Mouse (Mus musculus): ENCODE results near the gene Zfp1.

Gene Zfp1

DNA sequence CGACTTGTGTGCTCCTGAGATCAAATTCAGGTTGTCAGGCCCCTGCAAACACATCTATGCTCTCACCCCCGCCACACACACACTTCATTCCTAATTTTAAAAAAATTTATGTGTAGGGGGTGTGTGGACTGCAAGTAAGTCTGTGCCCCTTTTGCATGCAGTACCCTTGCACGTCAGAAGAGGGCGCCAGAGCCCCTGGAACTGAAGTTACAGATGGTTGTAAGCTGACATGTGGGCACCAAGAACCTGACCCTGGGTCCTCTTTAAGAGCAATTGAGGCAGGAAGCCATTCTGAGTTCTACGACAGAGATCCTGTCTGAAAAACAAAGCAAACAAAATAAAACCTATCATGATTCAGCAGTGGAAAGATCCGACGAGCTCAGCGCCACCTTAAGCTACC, 33.0 kb downstream of the Zfp1 start:
- DNase-seq (ENCODE audit: low spot score in 2 of 2), result peak; percentile 7 to 29

DNA sequence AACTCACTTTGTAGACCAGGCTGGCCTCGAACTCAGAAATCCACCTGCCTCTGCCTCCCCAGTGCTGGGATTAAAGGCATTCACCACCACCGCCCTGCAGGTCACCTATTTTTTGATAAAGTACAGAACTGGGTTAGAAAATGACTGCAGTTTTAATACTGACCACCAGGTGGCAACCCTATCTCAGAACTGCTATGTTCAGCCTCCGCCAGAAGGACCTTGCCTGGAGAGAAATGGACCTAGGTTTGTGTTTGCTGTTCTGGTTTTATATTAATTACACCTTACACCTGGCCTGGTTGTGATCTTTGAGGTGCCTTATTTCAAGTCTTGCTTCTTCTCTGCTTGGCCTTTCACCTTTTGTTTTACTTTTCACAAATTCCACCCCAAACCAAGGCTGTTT, 34.9 kb downstream of the Zfp1 start:
- DNase-seq (ENCODE audit: low spot score in 2 of 2), result peak; percentile 29 to 53

GRCm38 (mm10) chr8:111678848-111679247, 35.6 kb downstream of the Zfp1 start:
- DNase-seq (ENCODE audit: low spot score in 2 of 2), result no peak

- DNase-seq (ENCODE audit: low spot score in 2 of 2), result no peak
These were observed 37.3 kb downstream of the Zfp1 start for GRCm38 (mm10) chr8:111680423-111681028.

DNA sequence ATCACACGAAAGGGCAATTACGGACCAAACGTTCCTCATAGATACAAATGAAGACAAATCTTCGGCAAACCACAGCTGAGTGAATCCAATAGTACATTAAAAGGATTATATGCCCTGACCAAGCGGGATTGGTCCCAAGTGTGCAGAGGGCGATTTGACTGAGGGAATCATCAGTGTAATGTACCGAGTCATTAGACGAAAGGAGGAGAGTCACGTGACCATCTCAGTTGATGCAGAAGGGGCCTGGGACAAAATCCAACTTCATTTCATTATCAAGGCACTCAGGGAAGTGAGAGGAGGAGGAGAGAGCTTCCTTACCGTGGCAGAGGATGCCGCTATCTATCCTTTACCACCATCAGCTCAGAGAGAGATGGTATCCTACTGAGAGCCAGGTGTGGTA, 38.0 kb downstream of the Zfp1 start:
- no peak for DNase-seq (ENCODE audit: low spot score in 2 of 2)

GRCm38 (mm10) chr8:111682521-111682920, 39.3 kb downstream of the Zfp1 start:
- DNase-seq (ENCODE audit: low spot score in 2 of 2), result no peak

- DNase-seq (ENCODE audit: low spot score in 2 of 2), result no peak
These were observed 43.7 kb downstream of the Zfp1 start for GRCm38 (mm10) chr8:111686881-111687280.

GRCm38 (mm10) chr8:111690960-111691445, 47.8 kb downstream of the Zfp1 start, which contains the start of gene Ctrb1:
TSS of gene Ctrb1 (minus strand) at chr8:111691010.
- no peak for DNase-seq (ENCODE audit: low spot score in 2 of 2)

DNA sequence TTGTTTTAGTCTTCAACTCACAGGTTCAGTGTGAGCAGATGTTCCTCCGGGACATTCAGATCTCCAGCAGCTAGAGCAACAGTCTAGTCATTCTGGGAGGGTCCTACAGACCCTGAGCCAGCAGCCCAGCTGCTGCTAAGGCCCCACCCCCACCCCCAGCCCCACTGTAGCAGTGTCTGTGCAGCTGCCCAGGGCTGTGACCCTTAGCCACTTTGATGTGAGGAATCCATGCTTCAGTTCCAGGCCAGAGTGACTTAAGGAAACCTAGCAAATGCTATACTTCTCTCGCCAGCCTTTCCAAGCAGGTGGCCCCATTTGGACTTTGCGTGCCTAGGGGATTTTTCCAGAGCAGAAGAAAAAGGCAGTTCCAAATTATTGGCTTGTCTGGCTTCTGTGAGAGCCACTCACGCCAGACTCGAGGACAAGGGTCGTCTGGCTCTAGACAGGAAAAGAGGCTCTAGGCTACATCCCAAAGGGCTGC, 50.1 kb downstream of the Zfp1 start:
- DNase-seq (ENCODE audit: low spot score in 2 of 2), result no peak

GRCm38 (mm10) chr8:111695441-111695840, 52.2 kb downstream of the Zfp1 start:
- DNase-seq (ENCODE audit: low spot score in 2 of 2), result no peak

DNA sequence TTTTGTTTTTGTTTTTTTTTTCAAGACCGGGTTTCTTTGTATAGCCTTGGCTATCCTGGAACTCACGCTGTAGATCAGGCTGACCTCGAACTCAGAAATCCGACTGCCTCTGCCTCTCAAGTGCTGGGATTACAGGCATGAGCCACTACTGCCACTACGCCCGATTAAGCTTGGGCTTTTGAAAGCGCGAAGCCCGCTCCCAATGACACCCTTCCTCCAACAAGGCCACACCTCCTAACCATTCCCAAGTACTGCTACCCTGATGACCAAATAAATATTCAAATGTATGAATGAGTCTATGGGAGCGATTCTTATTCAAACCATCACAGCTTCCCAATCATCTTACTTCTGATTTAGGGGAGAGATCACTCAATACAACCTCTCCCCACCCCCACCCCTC, 54.5 kb downstream of the Zfp1 start:
- no peak for DNase-seq (ENCODE audit: low spot score in 2 of 2)

DNA sequence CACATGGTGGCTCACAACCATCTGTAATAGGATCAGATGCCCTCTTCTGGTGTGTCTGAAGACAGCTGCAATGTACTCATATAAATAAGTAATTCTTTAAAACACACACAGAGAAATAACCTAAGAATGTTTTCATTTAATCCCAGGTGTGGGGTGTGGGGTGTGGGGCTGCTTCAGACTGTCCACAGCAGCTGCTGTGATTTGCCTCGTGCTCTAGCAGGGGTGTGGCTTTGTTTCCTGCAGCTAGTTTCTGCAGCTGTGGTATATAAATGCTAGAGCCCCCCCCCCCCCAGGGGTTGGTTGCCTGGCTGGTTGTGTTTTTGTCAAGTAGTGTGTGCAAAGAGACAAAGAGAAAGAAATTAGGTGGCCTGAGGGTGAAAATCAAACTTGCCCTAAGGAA, 55.8 kb downstream of the Zfp1 start:
- DNase-seq (ENCODE audit: low spot score in 2 of 2), result no peak

- DNase-seq (ENCODE audit: low spot score in 2 of 2), result no peak
These were observed 57.0 kb downstream of the Zfp1 start for GRCm38 (mm10) chr8:111700201-111700600.

DNA sequence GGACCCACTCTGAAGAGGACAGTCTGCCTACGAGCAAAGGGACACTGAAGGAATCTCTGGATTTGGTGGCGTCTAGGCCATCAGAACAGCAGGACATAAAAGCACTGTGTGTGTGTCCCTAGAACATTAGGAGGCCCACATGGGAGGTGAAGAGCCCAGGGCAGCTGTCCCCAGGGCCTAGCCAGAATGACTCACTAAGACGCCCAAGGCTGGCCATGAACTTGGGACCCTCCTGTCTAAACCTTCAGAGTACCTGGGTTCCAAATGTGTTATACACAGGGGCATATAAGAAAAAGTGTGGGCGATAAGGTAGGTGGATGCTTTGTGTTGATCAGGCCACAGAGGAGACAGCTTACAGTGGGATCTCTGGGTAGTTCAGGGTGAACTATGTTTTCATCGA, 57.5 kb downstream of the Zfp1 start:
- DNase-seq (ENCODE audit: low spot score in 2 of 2), result no peak

DNA sequence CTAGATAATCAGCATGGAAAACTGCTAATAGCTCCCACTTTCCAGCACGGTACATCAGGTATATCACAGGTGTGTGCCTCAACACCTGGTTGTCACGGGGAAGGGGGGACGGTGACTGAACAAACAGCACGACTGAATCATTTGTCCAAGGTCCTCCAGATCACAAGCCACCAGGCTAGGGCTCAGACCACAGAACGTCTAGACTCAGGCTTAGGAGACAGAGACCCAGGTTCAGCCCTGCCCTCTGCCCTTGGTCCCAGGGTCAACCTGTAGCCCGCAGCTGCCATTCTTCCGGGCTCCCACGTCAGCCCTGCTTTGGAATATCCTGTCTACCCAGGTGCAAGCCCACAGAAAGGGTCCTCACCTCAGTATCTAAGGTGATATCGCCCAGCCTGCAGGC, 58.2 kb downstream of the Zfp1 start:
- no peak for DNase-seq (ENCODE audit: low spot score in 2 of 2)

DNA sequence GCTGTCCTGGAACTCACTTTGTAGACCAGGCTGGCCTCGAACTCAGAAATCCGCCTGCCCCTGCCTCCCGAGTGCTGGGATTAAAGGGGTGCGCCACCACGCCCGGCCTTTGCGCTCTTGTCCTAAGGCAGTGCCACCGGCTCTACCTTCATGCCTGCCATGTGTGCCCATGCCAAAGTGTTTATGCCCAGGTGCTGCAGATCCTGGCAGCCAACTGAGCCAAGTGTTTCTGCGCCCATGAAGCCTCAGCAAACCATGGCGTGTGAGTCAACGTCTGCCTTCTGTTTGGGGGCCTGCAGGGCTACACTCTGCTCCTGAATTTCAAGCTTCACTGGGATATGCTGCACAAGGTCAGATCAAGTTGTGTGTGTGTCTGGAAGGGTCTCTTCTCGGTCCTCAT, 61.4 kb downstream of the Zfp1 start:
- no peak for DNase-seq (ENCODE audit: low spot score in 2 of 2)

DNA sequence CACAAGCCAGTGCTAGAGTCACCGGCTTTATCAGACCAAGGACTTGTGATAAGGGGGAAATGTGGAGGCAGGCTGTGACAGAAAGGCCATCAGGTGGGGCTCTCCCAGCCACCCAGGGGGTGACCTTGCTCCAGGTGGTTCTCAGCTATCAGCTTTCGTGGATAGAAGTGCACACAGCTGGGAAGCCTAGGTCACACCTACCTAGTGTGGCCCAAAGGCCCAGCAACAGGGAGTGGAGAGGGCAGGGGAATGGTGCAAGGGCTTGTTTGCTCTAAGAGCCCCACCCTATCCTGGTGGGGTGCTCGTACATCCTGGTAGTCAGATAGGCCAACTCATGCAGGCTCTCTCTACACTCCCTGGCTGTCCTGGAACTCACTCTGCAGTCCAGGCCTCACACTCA, 62.0 kb downstream of the Zfp1 start:
- no peak for DNase-seq (ENCODE audit: low spot score in 2 of 2)

- no peak for DNase-seq (ENCODE audit: low spot score in 2 of 2)
These were observed 62.5 kb downstream of the Zfp1 start for GRCm38 (mm10) chr8:111705699-111706098.

DNA sequence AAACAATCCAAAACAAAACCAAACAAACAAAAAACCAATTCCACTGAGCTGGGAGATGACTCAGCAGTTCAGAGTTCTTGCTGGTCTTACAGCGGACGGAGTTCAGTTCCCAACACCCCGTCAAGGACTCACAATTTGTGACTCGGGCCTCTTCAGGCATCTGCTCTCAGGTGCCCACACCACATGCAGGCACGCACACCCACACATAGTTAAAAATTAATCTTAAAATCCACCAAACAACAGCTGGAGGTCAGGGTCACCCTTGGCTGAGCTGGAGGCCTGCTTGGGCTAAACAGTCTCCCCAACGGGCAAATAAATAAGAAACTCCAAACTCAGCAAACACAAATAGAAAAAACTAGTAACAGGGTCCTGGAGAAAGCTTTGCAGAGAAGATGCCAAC, 65.1 kb downstream of the Zfp1 start:
- DNase-seq (ENCODE audit: low spot score in 2 of 2), result no peak

GRCm38 (mm10) chr8:111709223-111709622, 66.0 kb downstream of the Zfp1 start:
- no peak for DNase-seq (ENCODE audit: low spot score in 2 of 2)

- no peak for DNase-seq (ENCODE audit: low spot score in 2 of 2)
These were observed 67.7 kb downstream of the Zfp1 start for GRCm38 (mm10) chr8:111710777-111711485.

GRCm38 (mm10) chr8:111712135-111712534, 68.9 kb downstream of the Zfp1 start:
- DNase-seq (ENCODE audit: low spot score in 2 of 2), result no peak

GRCm38 (mm10) chr8:111712588-111712987, 69.4 kb downstream of the Zfp1 start:
- DNase-seq (ENCODE audit: low spot score in 2 of 2), result peak; percentile 20 to 43
